Mouse (Mus musculus) testis, postnatal 14 days (tissue): Measurements from ENCODE around the gene Pex26.
A peak's percentile ranks its signal among the peaks of the same experiment; 100 is the strongest.

Experiments used
- DNase-seq: peaks from one replicate; pipeline ENCODE4 v3.0.0; 2021; ENCODE audit warnings: low spot score

Gene Pex26

GRCm38 (mm10) chr6:121167381-121167975 is 16.0 kb upstream of the Pex26 start:
- DNase-seq, result no peak

- peak; percentile 63 for DNase-seq
These were observed 12.4 kb upstream of the Pex26 start for GRCm38 (mm10) chr6:121171102-121171501.

- DNase-seq, result no peak
These were observed 10.0 kb upstream of the Pex26 start for GRCm38 (mm10) chr6:121173471-121173870.

- no peak for DNase-seq
These were observed 8.7 kb upstream of the Pex26 start for GRCm38 (mm10) chr6:121174761-121175160.

GRCm38 (mm10) chr6:121176011-121176730 is 7.3 kb upstream of the Pex26 start:
- no peak for DNase-seq

DNA sequence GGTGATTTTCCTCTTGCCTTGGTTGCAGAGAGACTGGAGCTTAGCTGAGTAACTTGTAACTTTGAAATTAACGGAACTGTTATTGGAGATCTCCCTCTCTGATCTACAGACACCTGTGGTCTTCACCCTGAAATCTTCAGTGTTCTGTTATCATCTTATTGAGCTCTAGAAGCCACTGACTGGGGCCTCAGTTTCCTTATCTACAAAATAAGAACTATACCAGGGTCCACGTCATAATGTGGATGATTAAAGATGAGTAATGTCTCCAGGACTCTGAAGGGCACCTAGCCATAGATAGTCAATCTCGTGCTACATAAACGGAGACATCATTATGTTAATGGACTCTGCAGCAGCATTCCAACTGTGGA is 6.8 kb upstream of the Pex26 start:
- DNase-seq, result no peak

DNA sequence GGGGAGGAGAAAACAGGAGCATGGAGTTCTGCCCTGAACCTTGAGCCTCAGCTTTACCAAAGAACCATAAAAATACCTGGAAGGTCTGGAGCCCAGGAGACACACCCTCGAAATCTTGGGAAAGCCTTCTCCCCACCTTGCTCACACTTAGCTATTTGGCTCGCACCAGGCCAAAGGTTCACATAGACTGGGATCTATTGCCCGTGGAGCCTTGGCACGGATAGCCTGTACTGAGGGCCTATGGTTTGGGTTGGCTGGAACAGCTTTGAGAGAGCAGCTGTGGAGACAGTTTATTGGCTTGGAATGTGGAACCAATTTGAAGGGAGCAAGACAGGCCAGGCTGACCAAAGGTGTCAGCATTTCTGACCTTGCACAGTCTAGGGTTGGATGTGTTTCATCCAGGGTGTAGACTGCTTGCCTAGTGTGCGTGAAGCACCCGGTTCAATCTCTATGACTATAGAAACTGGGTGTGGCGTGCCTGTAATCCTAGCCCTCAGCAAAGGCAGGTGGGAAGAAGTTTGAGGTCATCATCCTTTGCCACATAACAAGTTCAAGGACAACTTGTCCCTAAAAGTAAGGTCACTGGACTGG is 6.3 kb upstream of the Pex26 start:
- no peak for DNase-seq

- no peak for DNase-seq
These were observed 4.6 kb upstream of the Pex26 start for GRCm38 (mm10) chr6:121178700-121179358.

DNA sequence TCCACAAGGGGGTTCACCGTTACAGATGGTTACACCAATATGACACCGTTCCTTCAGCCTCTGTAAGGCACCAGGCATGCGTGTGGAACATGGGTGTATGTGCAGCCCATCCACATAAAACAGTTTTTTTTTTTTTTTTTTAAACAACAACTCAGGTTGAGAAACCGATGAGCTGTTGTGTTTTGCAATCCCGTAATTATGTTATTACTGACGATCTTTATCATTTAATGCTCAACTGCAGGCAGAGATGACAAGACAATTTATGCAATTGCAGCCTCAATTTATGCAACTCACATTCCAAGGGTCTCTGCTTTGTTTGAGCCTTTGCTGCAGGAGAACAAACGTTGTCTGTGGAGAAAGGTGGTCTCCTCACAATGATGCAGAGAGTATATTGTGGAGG is 3.6 kb upstream of the Pex26 start:
- DNase-seq, result no peak

DNA sequence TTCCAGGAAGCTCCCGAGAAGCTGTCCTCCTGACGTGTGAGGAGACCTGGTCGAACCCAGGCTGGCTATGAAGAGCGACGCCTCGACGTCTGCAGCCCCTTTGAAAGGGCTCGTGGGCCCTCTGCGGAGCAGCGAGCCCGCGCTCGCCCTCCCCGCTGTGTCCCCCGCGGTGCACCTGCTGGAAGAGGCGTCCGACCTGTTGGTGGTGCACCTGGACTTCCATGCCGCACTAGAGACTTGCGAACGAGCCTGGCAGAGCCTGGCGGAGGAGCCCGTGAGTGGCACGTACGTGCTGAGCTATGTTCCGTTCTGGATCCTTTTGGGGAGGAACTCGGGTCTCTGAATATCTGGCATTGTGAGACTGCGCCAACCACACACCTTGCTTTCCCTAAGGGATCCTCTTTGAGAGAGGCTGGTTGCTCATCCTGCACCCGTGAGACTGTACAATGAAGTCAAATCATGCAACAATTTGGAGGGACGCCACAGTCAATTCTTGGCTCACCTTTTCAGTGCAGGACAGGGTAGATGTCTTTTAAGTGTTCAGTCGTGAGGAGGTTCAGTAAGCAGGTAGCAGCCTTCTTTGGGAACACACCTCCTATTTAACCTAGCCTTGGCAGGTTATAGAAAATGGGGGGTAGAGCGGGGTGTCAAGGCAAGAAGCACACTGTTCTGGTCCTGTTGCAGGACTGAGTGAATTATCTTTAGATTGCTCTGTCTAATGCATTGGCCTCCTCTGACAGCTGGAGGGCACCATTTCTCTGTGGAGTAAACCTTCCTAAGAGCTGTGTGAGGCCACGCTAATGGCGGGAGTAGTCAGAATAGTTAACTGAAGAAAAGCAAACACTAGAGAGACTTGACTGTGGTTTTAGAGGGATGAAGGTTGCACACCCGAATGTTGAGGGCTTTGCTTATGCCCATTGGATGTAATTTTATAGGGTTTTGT is 1.0 kb downstream of the Pex26 start:
- DNase-seq, result peak; percentile 46

DNA sequence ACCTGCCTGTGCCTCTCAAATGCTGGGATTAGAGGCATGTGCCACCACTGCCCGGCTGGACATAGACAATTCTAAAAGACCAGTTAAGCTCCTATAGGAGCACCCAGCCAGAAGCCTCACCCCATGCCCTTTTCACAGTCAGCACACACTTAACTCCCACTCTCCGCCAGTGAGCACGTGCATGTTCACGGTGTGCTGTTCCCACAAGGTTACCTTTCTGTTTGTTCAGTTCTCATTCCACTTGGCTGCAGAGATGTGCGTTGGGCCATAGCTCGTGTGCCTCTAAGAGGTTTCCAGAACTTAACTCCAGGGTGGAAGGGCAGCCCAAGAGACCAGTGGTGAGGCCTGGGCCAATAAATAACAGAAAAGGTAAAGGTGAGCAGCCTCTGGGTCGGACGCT is 1.8 kb downstream of the Pex26 start:
- no peak for DNase-seq

DNA sequence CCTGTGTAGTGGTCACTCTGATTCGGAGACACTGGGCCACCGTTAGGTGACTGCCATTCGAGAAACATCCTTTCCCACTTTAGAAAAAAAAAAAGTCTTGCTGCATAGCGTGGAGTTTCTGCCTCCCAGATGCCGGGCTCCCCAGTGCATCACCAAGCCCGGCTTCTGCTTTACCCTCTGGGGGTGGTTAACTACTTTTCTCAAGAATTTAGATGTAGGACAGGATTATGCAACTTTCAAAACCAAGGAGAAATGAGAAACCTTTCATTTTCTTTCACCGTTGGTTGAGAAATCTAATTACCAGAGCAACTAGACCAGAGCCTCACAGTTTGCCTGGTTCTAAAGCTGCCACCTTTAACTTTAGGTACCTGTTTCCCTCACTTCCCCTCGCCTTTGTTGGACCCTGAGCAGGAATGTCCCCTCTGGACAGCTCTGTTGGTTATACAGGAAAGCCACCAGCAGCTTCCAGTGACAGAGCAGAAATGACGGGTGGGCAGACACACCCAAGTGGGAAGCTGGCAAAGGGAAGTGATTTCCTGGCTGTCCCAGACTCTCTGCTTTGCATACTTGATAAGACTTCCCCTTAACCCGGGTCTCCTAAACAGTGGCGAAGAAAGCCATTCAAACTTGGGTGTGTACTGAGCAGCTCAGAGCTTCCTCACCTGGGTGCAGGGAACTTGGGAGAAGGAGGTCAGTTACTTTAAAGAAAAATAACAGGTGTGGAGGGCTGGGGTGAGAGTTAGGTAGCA is 8.0 kb downstream of the Pex26 start:
- no peak for DNase-seq

GRCm38 (mm10) chr6:121194061-121194955 is 10.8 kb downstream of the Pex26 start:
- no peak for DNase-seq

- DNase-seq, result no peak
These were observed 11.7 kb downstream of the Pex26 start for GRCm38 (mm10) chr6:121194956-121195731.

GRCm38 (mm10) chr6:121197807-121198365 is 14.4 kb downstream of the Pex26 start:
- no peak for DNase-seq

DNA sequence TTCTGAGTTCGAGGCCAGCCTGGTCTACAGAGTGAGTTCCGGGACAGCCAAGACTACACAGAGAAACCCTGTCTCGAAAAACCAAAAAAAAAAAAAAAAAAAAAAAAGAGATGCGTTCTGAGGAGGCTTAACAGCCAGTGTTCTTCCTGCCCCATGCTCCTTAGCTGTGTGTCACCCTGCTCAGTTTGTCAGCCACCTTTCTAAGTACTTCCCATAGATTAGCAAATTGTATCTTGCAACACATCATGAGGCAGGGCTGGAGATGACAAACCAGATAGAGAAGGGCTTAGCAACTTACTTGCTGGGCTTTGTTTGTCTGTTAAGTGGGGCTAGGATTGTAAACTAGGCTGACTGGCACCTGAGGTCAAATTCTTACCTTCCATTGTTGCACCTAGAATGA is 17.0 kb downstream of the Pex26 start:
- no peak for DNase-seq

DNA sequence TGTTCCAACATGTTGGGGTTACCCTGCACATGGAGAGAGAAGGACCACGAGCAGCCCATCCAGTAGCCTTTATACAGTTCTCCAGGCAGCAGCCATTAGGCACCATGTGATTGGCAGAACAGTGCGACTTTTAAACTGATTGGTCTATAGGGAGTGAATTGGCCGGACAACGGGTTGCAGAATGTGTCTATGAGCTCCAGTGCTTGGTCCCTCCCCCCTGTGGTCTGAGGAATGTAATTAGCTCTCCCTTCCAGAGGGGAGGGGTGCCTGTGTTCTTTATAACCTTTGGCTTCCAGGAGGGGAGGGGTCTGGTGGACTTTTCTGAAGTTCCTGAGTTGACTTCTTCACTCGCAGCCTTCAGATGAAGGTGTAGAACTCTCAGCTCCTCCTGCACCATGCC is 18.6 kb downstream of the Pex26 start:
- DNase-seq, result no peak

DNA sequence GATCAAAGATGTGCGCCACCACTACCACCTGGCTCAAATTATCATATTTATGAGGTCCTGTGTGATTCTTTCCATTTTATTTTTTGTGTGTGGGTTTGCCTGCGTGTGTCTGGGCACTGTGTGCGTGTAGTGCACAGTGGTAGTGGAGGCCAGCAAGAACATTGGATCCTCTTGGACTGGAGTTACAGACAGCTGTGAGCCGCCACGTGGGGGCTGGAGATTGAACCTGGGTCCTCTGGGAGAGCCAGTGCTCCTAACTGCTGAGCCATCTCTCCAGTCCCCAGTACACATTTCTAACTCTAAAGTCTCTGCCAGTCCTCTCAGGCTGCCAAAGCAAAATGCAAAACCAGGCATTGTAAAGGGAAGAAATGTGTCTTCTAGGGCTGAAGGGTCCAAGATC is 23.0 kb downstream of the Pex26 start:
- no peak for DNase-seq

- DNase-seq, result no peak
These were observed 26.1 kb downstream of the Pex26 start for GRCm38 (mm10) chr6:121209584-121209983.
